8 mouse cellular contexts compared by ENCODE assay signal in genomic region chr2:90870136-90870601, GRCm38 (mm10). TPM values are rescaled to one million over a fixed set of nuclear protein-coding genes. Genes with fewer than 3 reads are reported as not detected.
A peak's percentile ranks its signal among the peaks of the same experiment; 100 is the strongest.
DNase-seq lines count a peak whose midpoint lies in the region; ATAC-seq lines count a peak whose summit lies in the region.

No protein-coding gene starts in this region.

- no peaks in the 10 kb centered on the region for H3K9me3 ChIP-seq in midbrain, embryonic 12.5 days
- H3K9me3 ChIP-seq in midbrain, embryonic 16.5 days (replicated peaks; ENCODE audit: control insufficient read depth, low read length, poor library complexity, severe bottlenecking): no peaks in the 10 kb centered on the region
- H3K9me3 ChIP-seq in hindbrain, embryonic 12.5 days (replicated peaks): no peaks in the 10 kb centered on the region

- no peaks in the 10 kb centered on the region for H3K27me3 ChIP-seq in midbrain, embryonic 12.5 days
- no peaks in the 10 kb centered on the region for H3K27me3 ChIP-seq in midbrain, embryonic 16.5 days (ENCODE audit: control insufficient read depth, insufficient read depth, low read depth, low read length)
- no peaks in the 10 kb centered on the region for H3K27me3 ChIP-seq in hindbrain, embryonic 12.5 days

- 56% methylated on average over 4 of the region's 4 CpGs for WGBS in midbrain, embryonic 12.5 days
- 51% methylated on average over 4 of the region's 4 CpGs for WGBS in midbrain, embryonic 16.5 days
- WGBS in hindbrain, embryonic 12.5 days: 52% methylated on average over 4 of the region's 4 CpGs

- H3K4me1 ChIP-seq in midbrain, embryonic 12.5 days: no peaks in the 10 kb centered on the region
- H3K4me1 ChIP-seq in midbrain, embryonic 16.5 days (ENCODE audit: control insufficient read depth, insufficient read depth, low read length): no peaks in the 10 kb centered on the region
- no peaks in the 10 kb centered on the region for H3K4me1 ChIP-seq in hindbrain, embryonic 12.5 days

- H3K9ac ChIP-seq in midbrain, embryonic 12.5 days (replicated peaks): no peak overlapping the region
- H3K9ac ChIP-seq in midbrain, embryonic 16.5 days (ENCODE audit: low read depth, low read length): no peak overlapping the region
- H3K9ac ChIP-seq in hindbrain, embryonic 12.5 days: no peak overlapping the region

- 0 out of 2 replicates have a peak overlapping the region, but pooled peaks have one; percentile 35 for H3K27ac ChIP-seq in midbrain, embryonic 12.5 days (replicated peaks)
- H3K27ac ChIP-seq in midbrain, embryonic 16.5 days (ENCODE audit: low read length): no peak overlapping the region
- H3K27ac ChIP-seq in hindbrain, embryonic 12.5 days: peak overlapping the region; percentile 48; the same call in 1 of the 2 replicates

- no peak for ATAC-seq in midbrain, embryonic 12.5 days (ENCODE audit: low FRiP score, low read depth)
- ATAC-seq in midbrain, embryonic 16.5 days: no peak
- no peak for ATAC-seq in hindbrain, embryonic 12.5 days (ENCODE audit: low FRiP score)
- ATAC-seq in cerebellum, adult (ENCODE audit: insufficient number of reproducible peaks, low FRiP score, low TSS enrichment): no peak

- H3K4me3 ChIP-seq in midbrain, embryonic 12.5 days: no peak overlapping the region
- H3K4me3 ChIP-seq in midbrain, embryonic 16.5 days (ENCODE audit: low read depth, low read length): no peak overlapping the region
- H3K4me3 ChIP-seq in hindbrain, embryonic 12.5 days: no peak overlapping the region

- DNase-seq in cerebellum, postnatal 25 days: peak; percentile 24 to 37
- no peak for DNase-seq in cerebellum, adult 18-20 months
- peak; percentile 22 for DNase-seq in lung, postnatal 36 days
- no peak for DNase-seq in urinary bladder, postnatal 10 days (ENCODE audit: low spot score)

- H3K4me2 ChIP-seq in midbrain, embryonic 12.5 days (replicated peaks): no peak overlapping the region
- no peak overlapping the region for H3K4me2 ChIP-seq in midbrain, embryonic 16.5 days (ENCODE audit: low read length)
- H3K4me2 ChIP-seq in hindbrain, embryonic 12.5 days (replicated peaks): no peak overlapping the region

- peaks cover 33% of the 10 kb centered on the region for H3K36me3 ChIP-seq in midbrain, embryonic 12.5 days
- peaks cover 6% of the 10 kb centered on the region; the same call in 1 of the 2 replicates for H3K36me3 ChIP-seq in midbrain, embryonic 16.5 days (ENCODE audit: control insufficient read depth, insufficient read depth, low read length)
- H3K36me3 ChIP-seq in hindbrain, embryonic 12.5 days: peaks cover 24% of the 10 kb centered on the region

RNA-seq across cellular contexts. Expression of gene C1qtnf4, which starts 15.5 kb away (rescaled TPM):
- 29.2 and 32.9 TPM in 2 replicates for polyA plus RNA-seq in midbrain, embryonic 12.5 days (2016; fragmentation: Nextera tagmentation; extraction: Ambion mirVana)
- 42.6 and 55.6 TPM in 2 replicates for polyA plus RNA-seq in midbrain, embryonic 16.5 days (2015; fragmentation: Nextera tagmentation; extraction: Ambion mirVana)
- 55.5 and 58.3 TPM in 2 replicates for polyA plus RNA-seq in hindbrain, embryonic 12.5 days (2016; fragmentation: Nextera tagmentation; extraction: Ambion mirVana)

RNA-seq across cellular contexts. Expression of gene Mtch2, which starts 23.2 kb away (rescaled TPM):
- 207 and 209 TPM in 2 replicates for polyA plus RNA-seq in midbrain, embryonic 12.5 days (2016; fragmentation: Nextera tagmentation; extraction: Ambion mirVana)
- 248 and 250 TPM in 2 replicates for polyA plus RNA-seq in midbrain, embryonic 16.5 days (2015; fragmentation: Nextera tagmentation; extraction: Ambion mirVana)
- polyA plus RNA-seq in hindbrain, embryonic 12.5 days (2016; fragmentation: Nextera tagmentation; extraction: Ambion mirVana): 209 TPM in 2 replicates

RNA-seq across cellular contexts. Expression of gene Kbtbd4, which starts 34.4 kb away (rescaled TPM):
- 53.5 and 54.5 TPM in 2 replicates for polyA plus RNA-seq in midbrain, embryonic 12.5 days (2016; fragmentation: Nextera tagmentation; extraction: Ambion mirVana)
- polyA plus RNA-seq in midbrain, embryonic 16.5 days (2015; fragmentation: Nextera tagmentation; extraction: Ambion mirVana): 61.6 and 62.6 TPM in 2 replicates
- 49.8 and 56.6 TPM in 2 replicates for polyA plus RNA-seq in hindbrain, embryonic 12.5 days (2016; fragmentation: Nextera tagmentation; extraction: Ambion mirVana)

RNA-seq across cellular contexts. Expression of gene Ndufs3, which starts 34.5 kb away (rescaled TPM):
- 187 and 196 TPM in 2 replicates for polyA plus RNA-seq in midbrain, embryonic 12.5 days (2016; fragmentation: Nextera tagmentation; extraction: Ambion mirVana)
- 206 and 208 TPM in 2 replicates for polyA plus RNA-seq in midbrain, embryonic 16.5 days (2015; fragmentation: Nextera tagmentation; extraction: Ambion mirVana)
- 182 and 188 TPM in 2 replicates for polyA plus RNA-seq in hindbrain, embryonic 12.5 days (2016; fragmentation: Nextera tagmentation; extraction: Ambion mirVana)

Comparison
In these comparisons a context has a peak if more than half of its experiments do, and no peak if none do; other contexts are left out.
1. DNase-seq: peak in cerebellum, postnatal 25 days (2 of 2) and lung, postnatal 36 days (single experiment); none in cerebellum, adult 18-20 months (0 of 2) and urinary bladder, postnatal 10 days (single experiment).